Comparison of ENCODE assay signal across 21 mouse cellular contexts in the genomic region with DNA sequence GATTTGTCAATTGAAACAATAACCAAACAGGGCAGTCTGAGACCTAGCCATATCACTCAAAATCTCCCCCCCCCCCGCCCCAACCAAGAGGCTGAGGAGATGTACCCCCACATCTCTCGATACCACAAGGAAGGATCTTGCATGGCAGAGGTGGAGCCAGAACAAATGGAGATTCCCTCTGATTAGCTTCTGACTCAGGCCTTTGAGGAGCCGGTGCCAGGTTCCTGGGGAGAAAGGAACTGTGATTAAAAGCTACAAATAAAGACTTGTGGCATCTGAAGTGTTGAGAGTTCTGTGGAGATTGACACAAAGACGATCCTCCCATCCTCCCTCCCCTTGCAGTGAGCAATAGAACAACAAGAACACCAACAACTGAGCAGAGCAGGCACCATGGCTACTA.
DNase-seq lines count a peak whose midpoint lies in the region; ATAC-seq and TF ChIP-seq lines count a peak whose summit lies in the region.
"Had no signal": no experiment of that assay in that cellular context is flagged by ENCODE, and none has a peak within 500 bp of the region (broad histone marks: within the 10 kb centered on the region; RNA-seq: fewer than 3 reads in every experiment).

No protein-coding gene starts in this region.

- DNase-seq in cerebellum, postnatal 14 days = peak; percentile 69 to 70
- DNase-seq in cerebellum, adult 8-10 months = no peak
- DNase-seq in hindbrain, embryonic 11.5 days (ENCODE audit: low spot score) = no peak
- peak; percentile 74 for DNase-seq in brain, embryonic 14.5 days (ENCODE audit: low read depth)
- no peak for DNase-seq in retina, postnatal 1 day
- no peak for DNase-seq in kidney, adult 9 months
- DNase-seq: adrenal gland, adult 2 months; B cell, adult 2 months; heart, postnatal 14 days; right cerebral cortex, postnatal 14 days; spleen, adult 18-20 months; thymus, postnatal 25 days had no signal

- no peak for TF ChIP-seq CTCF in brain, embryonic 14.5 days (IDR thresholded peaks at IDR 0.05; ENCODE audit: borderline replicate concordance, extremely low read depth, insufficient read depth, insufficient read length)

- TF ChIP-seq POLR2A in brain, embryonic 14.5 days (IDR thresholded peaks at IDR 0.05; ENCODE audit: borderline replicate concordance, extremely low read depth, insufficient read depth, insufficient read length, poor library complexity, severe bottlenecking) = no peak

- no peaks in the 10 kb centered on the region for H3K36me3 ChIP-seq in hindbrain, embryonic 15.5 days
- no peaks in the 10 kb centered on the region for H3K36me3 ChIP-seq in hindbrain, embryonic 11.5 days (ENCODE audit: control insufficient read depth, insufficient read depth, low read length)
- no peaks in the 10 kb centered on the region for H3K36me3 ChIP-seq in hindbrain, embryonic 16.5 days (ENCODE audit: control insufficient read depth, insufficient read depth, low read length)
- H3K36me3 ChIP-seq: embryonic facial prominence, embryonic 15.5 days; heart, embryonic 12.5 days; limb, embryonic 12.5 days; liver, embryonic 12.5 days had no signal

- 34% methylated on average over 4 of the region's 4 CpGs for WGBS in hindbrain, embryonic 15.5 days
- WGBS in hindbrain, embryonic 11.5 days = 35% methylated on average over 4 of the region's 4 CpGs
- 27% methylated on average over 4 of the region's 4 CpGs for WGBS in hindbrain, embryonic 16.5 days

- H3K4me1 ChIP-seq in hindbrain, embryonic 15.5 days (replicated peaks) = peaks cover 16% of the 10 kb centered on the region
- H3K4me1 ChIP-seq in hindbrain, embryonic 11.5 days (replicated peaks; ENCODE audit: control insufficient read depth, insufficient read depth, low read length) = peaks cover 2% of the 10 kb centered on the region; the same call in 1 of the 2 replicates
- H3K4me1 ChIP-seq in hindbrain, embryonic 16.5 days (ENCODE audit: control insufficient read depth, insufficient read depth, low read depth, low read length) = peaks cover 11% of the 10 kb centered on the region
- H3K4me1 ChIP-seq: embryonic facial prominence, embryonic 15.5 days; heart, embryonic 12.5 days; limb, embryonic 12.5 days; liver, embryonic 12.5 days had no signal

- no peak overlapping the region for H3K9ac ChIP-seq in hindbrain, embryonic 15.5 days
- H3K9ac ChIP-seq in hindbrain, embryonic 11.5 days (ENCODE audit: low read depth, low read length) = no peak overlapping the region
- no peak overlapping the region for H3K9ac ChIP-seq in hindbrain, embryonic 16.5 days (ENCODE audit: low read depth, low read length)
- H3K9ac ChIP-seq: embryonic facial prominence, embryonic 15.5 days; heart, embryonic 12.5 days; limb, embryonic 12.5 days; liver, embryonic 12.5 days; lung, embryonic 14.5 days had no signal

- ATAC-seq in hindbrain, embryonic 15.5 days (ENCODE audit: low FRiP score, low read depth) = peak; percentile 50; the same call in 1 of the 2 replicates
- ATAC-seq in hindbrain, embryonic 11.5 days (ENCODE audit: low FRiP score) = no peak
- peak; percentile 53; the same call in 1 of the 2 replicates for ATAC-seq in hindbrain, embryonic 16.5 days
- ATAC-seq: inflammation-experienced regulatory T-cells, adult 6 months; liver, embryonic 12.5 days had no signal

- H3K27ac ChIP-seq in hindbrain, embryonic 15.5 days (replicated peaks) = no peak overlapping the region
- H3K27ac ChIP-seq in hindbrain, embryonic 11.5 days (ENCODE audit: low read depth, low read length) = no peak overlapping the region
- H3K27ac ChIP-seq in hindbrain, embryonic 16.5 days (ENCODE audit: low read depth, low read length) = no peak overlapping the region
- H3K27ac ChIP-seq: embryonic facial prominence, embryonic 15.5 days; limb, embryonic 12.5 days; liver, embryonic 12.5 days had no signal

- no peaks in the 10 kb centered on the region for H3K9me3 ChIP-seq in hindbrain, embryonic 15.5 days
- H3K9me3 ChIP-seq in hindbrain, embryonic 11.5 days (ENCODE audit: control insufficient read depth, low read length) = no peaks in the 10 kb centered on the region
- no peaks in the 10 kb centered on the region for H3K9me3 ChIP-seq in hindbrain, embryonic 16.5 days (ENCODE audit: control insufficient read depth, low read length)
- H3K9me3 ChIP-seq: embryonic facial prominence, embryonic 15.5 days; heart, embryonic 12.5 days; limb, embryonic 12.5 days; liver, embryonic 12.5 days had no signal

- no peak overlapping the region for H3K4me3 ChIP-seq in hindbrain, embryonic 15.5 days
- no peak overlapping the region for H3K4me3 ChIP-seq in hindbrain, embryonic 11.5 days (ENCODE audit: low read depth, low read length)
- no peak overlapping the region for H3K4me3 ChIP-seq in hindbrain, embryonic 16.5 days (ENCODE audit: low read length)
- H3K4me3 ChIP-seq: embryonic facial prominence, embryonic 15.5 days; heart, embryonic 12.5 days; limb, embryonic 12.5 days; liver, embryonic 12.5 days; myocyte had no signal

- no peaks in the 10 kb centered on the region for H3K27me3 ChIP-seq in hindbrain, embryonic 15.5 days
- H3K27me3 ChIP-seq in hindbrain, embryonic 11.5 days (ENCODE audit: control insufficient read depth, insufficient read depth, low read length) = no peaks in the 10 kb centered on the region
- H3K27me3 ChIP-seq in hindbrain, embryonic 16.5 days (replicated peaks; ENCODE audit: control insufficient read depth, insufficient read depth, low read length) = no peaks in the 10 kb centered on the region
- H3K27me3 ChIP-seq: embryonic facial prominence, embryonic 15.5 days; heart, embryonic 12.5 days; limb, embryonic 12.5 days; liver, embryonic 12.5 days had no signal

- no peak overlapping the region for H3K4me2 ChIP-seq in hindbrain, embryonic 15.5 days
- H3K4me2 ChIP-seq in hindbrain, embryonic 11.5 days (replicated peaks; ENCODE audit: low read depth, low read length) = no peak overlapping the region
- H3K4me2 ChIP-seq in hindbrain, embryonic 16.5 days (ENCODE audit: low read length) = no peak overlapping the region
- H3K4me2 ChIP-seq: embryonic facial prominence, embryonic 15.5 days; heart, embryonic 12.5 days; limb, embryonic 12.5 days; liver, embryonic 12.5 days; lung, embryonic 14.5 days had no signal

Comparison
In these comparisons a context has a peak if more than half of its experiments do, and no peak if none do; other contexts are left out.
1. DNase-seq: peak in cerebellum, postnatal 14 days (2 of 2) and brain, embryonic 14.5 days (single experiment); none in cerebellum, adult 8-10 months (single experiment), hindbrain, embryonic 11.5 days (single experiment), retina, postnatal 1 day (single experiment) and kidney, adult 9 months (single experiment).